Mouse (Mus musculus) brain, embryonic 14.5 days (tissue): Measurements from ENCODE around the gene Etfa. TPM values are rescaled to one million over a fixed set of nuclear protein-coding genes. Genes with fewer than 3 reads are reported as not detected.

ENCODE experiments used
- DNase-seq: peaks from one replicate; pipeline ENCODE4 v3.0.0-alpha.2; 2011; ENCODE audit warnings: low read depth
- CTCF ChIP-seq: fragments of 200-500 bp; IDR thresholded peaks from 2 replicates; pipeline ENCODE4 v1.5.1; 2012; ENCODE audit warnings: inconsistent platforms, mild to moderate bottlenecking, moderate library complexity, borderline replicate concordance; ENCODE audit not compliant: insufficient read depth, insufficient read length; ENCODE audit errors: extremely low read depth
- POLR2A ChIP-seq: fragments of 200-500 bp; IDR thresholded peaks from 2 replicates; pipeline ENCODE4 v1.6.1; 2012; ENCODE audit warnings: mild to moderate bottlenecking, inconsistent platforms, borderline replicate concordance; ENCODE audit not compliant: poor library complexity, insufficient read depth, insufficient read length, severe bottlenecking; ENCODE audit errors: extremely low read depth
- polyA plus RNA-seq: library from polyadenylated mRNA; depleted of rRNA; stranded (reverse); fragments of >200 nt; gene quantifications from 2 replicates; pipeline ENCODE4 v1.2.3, GENCODE M21; 2012

The Etfa gene
- polyA plus RNA-seq, 1 experiment = 36.0 TPM

DNA sequence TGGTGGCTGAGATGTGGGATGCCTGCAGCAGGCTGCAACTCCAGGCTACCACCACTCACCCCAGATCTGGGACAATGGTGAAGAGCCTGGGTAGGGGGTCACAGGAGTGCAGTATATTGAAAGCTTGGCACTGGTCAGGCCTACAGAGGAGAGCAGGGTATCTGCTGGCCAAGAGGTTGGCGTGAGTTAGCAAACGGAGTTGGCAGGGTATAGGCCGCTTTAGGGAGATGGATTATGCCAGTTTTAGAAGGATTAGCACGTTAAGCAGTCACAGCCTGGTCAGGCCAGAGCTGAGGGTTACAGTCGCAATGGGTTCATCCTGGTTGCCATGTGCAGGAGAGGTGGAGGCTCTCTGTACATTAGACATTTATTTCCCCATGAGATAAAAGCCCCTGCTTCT, 78.2 kb downstream of the Etfa start:
- TF ChIP-seq POLR2A (no peak), CTCF (no peak)
- DNase-seq = no peak

DNA sequence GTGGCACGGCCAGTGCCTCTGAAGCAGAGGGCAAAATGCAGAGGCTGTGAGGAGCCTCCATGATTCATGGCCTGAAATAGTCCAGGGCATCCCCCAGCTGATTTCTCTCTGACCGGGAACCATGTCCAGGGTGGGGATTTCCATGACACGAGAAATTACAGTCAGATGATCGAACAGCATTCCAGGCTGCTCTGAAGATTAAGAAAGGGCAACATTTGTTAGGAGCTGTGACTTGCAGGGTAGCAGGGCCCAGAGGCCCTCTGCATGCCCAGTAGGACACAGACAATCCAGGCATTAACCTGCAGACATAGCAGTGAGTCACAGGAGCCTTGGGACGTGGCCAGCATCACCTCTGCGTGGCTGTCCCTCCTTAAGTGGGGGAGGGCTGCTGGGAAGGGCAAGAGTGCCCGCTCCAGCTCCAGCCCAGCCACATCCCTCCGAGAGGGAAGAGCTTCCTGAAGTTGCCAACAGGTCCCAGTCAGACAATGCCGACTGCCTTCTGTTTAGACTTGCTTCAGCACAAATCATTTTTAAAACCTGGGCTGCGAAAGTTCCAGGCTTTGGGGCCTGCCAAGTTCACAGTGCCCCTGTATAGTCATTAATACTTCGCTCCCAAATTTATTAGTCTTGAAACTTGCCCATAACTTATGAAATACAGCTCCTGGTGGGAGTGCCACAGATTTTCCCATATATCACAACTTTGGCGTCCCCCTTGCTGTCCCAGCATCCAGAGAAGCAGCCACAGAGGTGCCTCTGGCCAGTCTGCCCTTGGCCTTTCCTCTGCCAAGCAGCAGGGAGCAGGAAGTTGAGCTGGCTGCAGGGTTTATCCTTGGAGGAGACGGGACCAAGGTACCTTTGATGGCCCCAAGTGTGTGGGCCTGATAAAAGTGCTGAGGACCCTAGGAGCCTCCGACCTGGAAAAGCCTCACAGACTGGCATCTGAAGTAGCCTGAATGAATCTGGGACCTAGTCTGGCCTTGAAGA, 79.4 kb downstream of the Etfa start:
- TF ChIP-seq POLR2A (no peak), CTCF (no peak)
- no peak for DNase-seq

- TF ChIP-seq CTCF (no peak), POLR2A (no peak)
- DNase-seq = peak; percentile 49
These were observed 81.9 kb downstream of the Etfa start for GRCm38 (mm10) chr9:55430133-55430532.

- DNase-seq = peak; percentile 93
- TF ChIP-seq POLR2A (no peak), CTCF (peak; percentile 80)
These were observed 82.6 kb downstream of the Etfa start for GRCm38 (mm10) chr9:55429242-55429975.

GRCm38 (mm10) chr9:55425271-55425810, 86.7 kb downstream of the Etfa start:
- TF ChIP-seq POLR2A = no peak
- no peak for TF ChIP-seq CTCF
- no peak for DNase-seq

- no peak for DNase-seq
- no peak for TF ChIP-seq CTCF
- TF ChIP-seq POLR2A = no peak
These were observed 88.3 kb downstream of the Etfa start for GRCm38 (mm10) chr9:55423451-55424424.

- no peak for DNase-seq
- TF ChIP-seq POLR2A (no peak), CTCF (no peak)
These were observed 90.3 kb downstream of the Etfa start for GRCm38 (mm10) chr9:55421786-55422185.

DNA sequence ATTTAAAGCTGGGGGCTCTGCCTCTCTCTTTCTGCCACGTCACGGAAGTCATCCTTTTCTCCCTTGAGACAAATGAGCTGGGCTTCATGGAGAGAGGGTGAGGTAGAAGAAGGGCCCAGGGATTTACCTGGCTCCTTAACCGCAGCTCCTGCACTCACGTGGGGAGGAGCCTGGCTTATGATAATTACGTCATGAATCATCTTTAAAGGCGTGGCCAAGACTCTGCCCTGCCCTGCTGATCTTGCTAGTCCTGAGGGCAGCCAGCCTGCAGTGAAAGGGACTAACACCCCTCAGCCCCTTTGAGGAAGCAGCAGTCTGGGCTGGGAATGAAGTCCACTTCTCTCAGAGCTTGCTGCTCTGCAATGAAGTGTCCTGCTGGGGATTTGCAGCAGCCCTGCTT, 100.9 kb downstream of the Etfa start:
- no peak for DNase-seq
- no peak for TF ChIP-seq CTCF
- no peak for TF ChIP-seq POLR2A

DNA sequence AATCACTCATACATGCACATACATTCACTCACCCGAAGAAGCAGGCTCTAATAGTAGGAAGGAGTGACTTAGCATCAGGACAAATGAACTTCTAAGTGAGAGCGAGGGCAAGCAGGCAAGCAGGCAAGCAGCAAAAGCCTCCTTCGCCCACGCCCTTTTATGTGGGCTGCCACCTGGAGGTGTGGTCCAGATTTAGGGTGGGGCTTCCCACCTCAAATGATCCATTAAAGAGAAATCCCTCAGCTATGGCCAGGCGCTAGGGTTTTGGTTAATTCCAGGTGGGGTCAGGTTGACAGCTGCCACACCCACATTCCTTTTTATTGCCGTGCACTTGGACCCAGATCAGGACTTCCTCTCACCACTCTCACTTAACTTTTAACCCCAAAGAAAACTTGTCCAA, 101.6 kb downstream of the Etfa start:
- DNase-seq = no peak
- TF ChIP-seq CTCF (no peak), POLR2A (no peak)

DNA sequence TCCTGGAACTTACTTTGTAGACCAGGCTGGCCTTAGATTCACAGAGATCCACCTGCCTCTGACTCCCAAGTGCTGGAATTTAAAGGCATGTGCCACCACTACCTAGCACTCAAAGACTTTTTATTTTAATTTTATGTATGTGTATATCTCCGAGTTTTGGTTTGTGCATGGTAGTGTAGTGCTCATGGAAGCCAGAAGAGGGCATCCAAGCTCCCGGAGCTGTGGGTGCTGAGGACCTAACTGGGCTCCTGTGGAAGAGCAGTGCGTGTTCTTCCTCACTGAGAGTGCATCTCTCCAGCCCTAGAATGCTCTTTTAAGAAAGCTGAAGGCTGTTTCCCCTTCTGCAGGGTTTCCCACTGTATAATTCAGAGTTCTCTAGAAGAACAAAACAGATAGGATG, 102.2 kb downstream of the Etfa start:
- TF ChIP-seq CTCF (peak; percentile 47; the same call in 1 of the 2 replicates), POLR2A (no peak)
- no peak for DNase-seq

DNA sequence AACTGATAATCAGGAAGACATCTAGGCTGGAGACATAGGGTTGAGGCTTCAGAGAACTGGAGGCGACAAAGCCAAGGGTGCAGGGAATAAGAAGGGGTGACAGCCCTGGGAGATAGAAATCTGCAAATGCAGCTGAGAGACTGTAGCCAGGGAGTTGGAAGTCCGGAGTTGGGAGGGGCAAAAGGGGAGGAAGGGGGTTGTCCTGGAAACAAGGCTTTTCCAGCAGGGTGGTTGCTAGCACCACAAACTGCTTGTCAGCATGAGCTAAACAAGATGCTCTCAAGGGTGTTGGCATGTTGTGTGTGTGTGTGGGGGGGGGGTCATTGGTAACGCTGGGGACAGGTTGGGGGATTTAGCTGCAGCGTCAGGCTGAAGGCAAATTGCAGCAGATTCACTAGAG, 103.2 kb downstream of the Etfa start:
- TF ChIP-seq CTCF (no peak), POLR2A (no peak)
- DNase-seq = peak; percentile 53
